Mouse (Mus musculus) embryonic fibroblast, embryonic 13.5 days (primary cell): ENCODE measurements around the gene Osbpl8.

Source experiments
- CTCF ChIP-seq: IDR thresholded peaks from 2 replicates; pipeline ENCODE4 v1.5.1; 2011; ENCODE audit warnings: mild to moderate bottlenecking, control low read depth, low read length, moderate library complexity, borderline replicate concordance; ENCODE audit not compliant: insufficient read depth
- POLR2A ChIP-seq: IDR thresholded peaks from 2 replicates; pipeline ENCODE4 v1.6.1; 2011; ENCODE audit warnings: low read depth, mild to moderate bottlenecking, control low read depth, low read length, moderate library complexity

DNA sequence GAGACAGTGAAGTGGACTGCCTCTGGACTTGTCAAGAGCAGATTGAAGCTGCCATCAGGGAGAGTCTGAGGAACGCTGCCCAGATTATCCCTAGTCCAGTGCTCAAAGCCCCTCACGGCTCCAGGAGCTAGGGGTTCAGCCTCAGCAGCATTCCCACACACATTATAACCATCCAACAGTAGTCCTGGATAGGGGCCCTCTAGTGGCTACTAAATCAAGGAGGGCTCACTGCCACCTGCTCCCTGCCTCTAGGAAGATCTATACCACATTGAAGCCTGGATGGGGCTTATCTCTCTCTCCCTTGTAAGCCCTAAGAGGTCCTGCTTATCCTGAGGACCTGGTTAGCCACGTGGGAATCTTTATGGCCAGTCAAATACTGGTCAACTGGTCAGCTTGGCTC is 16.1 kb downstream of the Osbpl8 start:
- TF ChIP-seq CTCF (no peak), POLR2A (no peak)
